Mouse (Mus musculus): ENCODE data around the gene Ago4.

The Ago4 gene

GRCm38 (mm10) chr4:126526828-126527227, 6.4 kb downstream of the Ago4 start:
- ATAC-seq (ENCODE audit: insufficient number of reproducible peaks, low FRiP score, low TSS enrichment), result no peak

GRCm38 (mm10) chr4:126526164-126526563, 7.1 kb downstream of the Ago4 start:
- ATAC-seq (ENCODE audit: insufficient number of reproducible peaks, low FRiP score, low TSS enrichment), result no peak

GRCm38 (mm10) chr4:126512308-126513066, 20.8 kb downstream of the Ago4 start:
- ATAC-seq (ENCODE audit: insufficient number of reproducible peaks, low FRiP score, low TSS enrichment), result no peak

- no peak for ATAC-seq (ENCODE audit: insufficient number of reproducible peaks, low FRiP score, low TSS enrichment)
These were observed 22.3 kb downstream of the Ago4 start for GRCm38 (mm10) chr4:126511013-126511412.

DNA sequence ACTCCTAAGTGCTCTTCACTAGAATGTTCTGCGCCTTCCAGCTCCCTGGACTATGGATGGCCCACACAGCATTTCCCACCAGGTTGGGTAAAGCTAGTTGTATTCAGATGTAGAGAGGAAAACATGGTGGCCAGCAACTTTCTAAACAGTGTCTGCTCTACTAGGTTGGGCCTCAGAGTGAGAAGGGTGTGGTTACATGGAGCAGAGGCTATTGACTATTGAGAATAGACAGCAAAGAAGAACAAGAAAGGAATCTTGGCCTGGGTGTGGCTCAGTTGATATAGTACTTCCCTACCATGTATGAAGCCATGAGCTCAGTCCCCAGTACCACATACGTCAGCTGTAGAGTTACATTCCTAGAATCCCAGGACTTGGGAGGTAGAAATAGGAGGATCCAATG, 24.2 kb downstream of the Ago4 start:
- ATAC-seq (ENCODE audit: insufficient number of reproducible peaks, low FRiP score, low TSS enrichment), result no peak

DNA sequence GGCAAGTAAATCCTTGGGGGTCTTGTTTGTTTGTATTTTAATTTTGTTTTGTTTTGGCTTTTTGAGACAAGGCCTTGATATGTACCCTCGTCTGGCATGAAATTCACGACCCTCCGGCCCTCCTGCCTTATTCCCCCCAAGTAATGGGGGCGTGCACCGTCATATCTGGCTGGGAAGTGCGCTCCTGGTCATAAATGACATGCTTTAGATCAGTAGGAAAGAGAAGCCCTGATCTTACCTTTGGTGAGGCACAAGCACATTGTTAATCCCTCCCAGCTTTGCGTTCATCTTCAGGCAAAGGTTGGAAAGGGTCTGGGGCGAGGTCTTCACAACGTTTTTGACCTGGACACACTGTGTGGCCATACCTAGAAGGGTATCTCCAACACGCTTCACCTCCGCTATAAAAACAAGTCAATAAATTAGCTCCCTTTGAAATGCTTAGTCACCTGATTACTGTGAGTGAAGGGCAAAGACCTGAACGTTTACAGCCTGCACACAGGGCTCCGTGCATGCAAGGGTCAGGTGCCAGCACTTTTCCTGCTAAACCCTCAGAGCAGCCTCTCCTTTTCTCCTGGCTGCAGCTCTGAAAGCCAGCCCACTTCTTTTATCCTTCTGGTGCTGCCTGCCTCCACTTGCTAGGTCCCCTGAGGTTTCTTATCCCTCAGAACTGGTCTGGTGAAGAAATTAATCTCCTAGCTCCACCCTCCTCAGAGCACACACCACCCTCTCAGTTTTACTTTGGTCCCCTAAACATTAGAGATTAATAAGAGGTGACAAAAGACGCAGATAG, 25.0 kb downstream of the Ago4 start:
- no peak for ATAC-seq (ENCODE audit: insufficient number of reproducible peaks, low FRiP score, low TSS enrichment)

- ATAC-seq (ENCODE audit: insufficient number of reproducible peaks, low FRiP score, low TSS enrichment), result no peak
These were observed 30.3 kb downstream of the Ago4 start for GRCm38 (mm10) chr4:126502977-126503309.

- ATAC-seq (ENCODE audit: insufficient number of reproducible peaks, low FRiP score, low TSS enrichment), result no peak
These were observed 30.9 kb downstream of the Ago4 start for GRCm38 (mm10) chr4:126502141-126502976.

DNA sequence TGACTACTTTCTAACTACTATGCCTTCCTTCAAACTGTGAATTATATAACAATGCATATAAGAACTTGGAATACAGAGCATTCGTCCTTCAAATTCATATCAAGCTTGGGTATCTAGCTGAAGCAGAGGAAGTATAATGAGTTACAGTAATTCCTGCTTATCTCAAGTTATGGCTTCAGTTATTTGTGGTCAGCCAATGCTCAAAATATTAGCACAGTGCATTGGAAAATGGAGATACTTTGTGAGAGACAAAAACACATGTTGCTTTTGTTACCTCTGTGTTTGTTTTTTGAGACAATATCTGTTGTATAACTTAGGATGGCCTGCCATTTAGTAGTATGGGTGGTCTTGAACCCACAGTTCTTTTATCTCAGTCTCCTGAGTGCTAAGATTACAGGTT, 34.7 kb downstream of the Ago4 start:
- no peak for ATAC-seq (ENCODE audit: insufficient number of reproducible peaks, low FRiP score, low TSS enrichment)

- ATAC-seq (ENCODE audit: insufficient number of reproducible peaks, low FRiP score, low TSS enrichment), result no peak
These were observed 36.3 kb downstream of the Ago4 start for GRCm38 (mm10) chr4:126496963-126497362.

- ATAC-seq (ENCODE audit: insufficient number of reproducible peaks, low FRiP score, low TSS enrichment), result no peak
These were observed 37.1 kb downstream of the Ago4 start for GRCm38 (mm10) chr4:126495942-126496790.

GRCm38 (mm10) chr4:126495453-126495852, 37.8 kb downstream of the Ago4 start:
- no peak for ATAC-seq (ENCODE audit: insufficient number of reproducible peaks, low FRiP score, low TSS enrichment)

DNA sequence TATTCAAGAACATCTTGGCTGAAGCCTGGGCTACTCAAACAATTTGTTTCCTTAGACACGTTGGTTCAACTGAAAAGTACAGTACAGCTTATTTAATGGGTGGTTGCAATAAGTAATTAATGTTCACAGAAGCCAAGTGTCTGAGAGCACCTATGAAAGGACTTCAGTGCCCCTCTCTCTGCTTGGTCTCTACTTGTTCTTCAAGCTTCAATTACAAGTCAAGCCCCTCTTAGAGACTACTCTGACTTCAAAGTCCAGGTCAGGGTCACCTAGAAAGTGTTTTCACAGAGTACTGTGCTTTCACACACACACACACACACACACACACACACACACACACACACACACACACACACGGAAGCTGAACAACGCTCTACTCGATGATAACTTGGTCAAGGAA, 39.9 kb downstream of the Ago4 start:
- no peak for ATAC-seq (ENCODE audit: insufficient number of reproducible peaks, low FRiP score, low TSS enrichment)

DNA sequence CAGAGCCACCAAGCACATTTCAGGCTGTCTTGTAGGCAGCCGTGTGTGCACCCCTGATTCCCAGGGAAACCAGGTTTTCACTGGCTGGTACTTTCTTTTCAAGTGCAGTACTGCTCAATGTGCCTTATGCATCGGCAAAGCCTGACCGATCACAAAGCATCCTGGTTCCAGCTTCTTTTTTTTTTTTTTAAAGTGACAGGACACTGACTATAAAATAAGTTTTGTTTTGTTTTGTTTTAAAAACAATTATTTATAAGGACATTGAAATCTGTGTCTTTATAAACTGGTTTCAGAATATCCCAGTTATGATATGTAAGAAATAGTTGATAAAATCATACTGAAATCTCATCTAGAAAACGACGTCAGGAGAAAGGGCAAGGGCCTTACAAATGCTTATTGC, 41.3 kb downstream of the Ago4 start:
- no peak for ATAC-seq (ENCODE audit: insufficient number of reproducible peaks, low FRiP score, low TSS enrichment)

DNA sequence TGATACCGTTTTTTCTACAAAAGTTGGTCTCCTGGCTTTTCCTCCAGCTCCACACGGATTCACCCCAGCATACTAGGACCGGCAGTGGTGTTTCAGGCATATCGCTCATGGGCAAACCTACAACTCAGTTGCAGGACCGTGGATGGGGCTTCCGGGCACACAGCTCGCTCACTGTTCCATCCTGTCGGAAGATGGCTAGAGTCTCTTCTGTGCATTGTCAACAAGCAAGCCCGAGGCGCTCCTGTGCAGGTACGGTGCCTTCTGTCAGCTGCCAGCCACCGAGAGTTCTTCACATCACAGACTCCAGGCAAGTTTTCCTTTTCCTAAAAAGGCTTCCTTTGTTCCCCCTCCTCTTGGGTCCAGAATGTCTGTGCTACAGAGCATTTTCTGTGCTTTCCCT, 42.5 kb downstream of the Ago4 start:
- ATAC-seq (ENCODE audit: insufficient number of reproducible peaks, low FRiP score, low TSS enrichment), result no peak

GRCm38 (mm10) chr4:126489811-126490210, 43.5 kb downstream of the Ago4 start:
- ATAC-seq (ENCODE audit: insufficient number of reproducible peaks, low FRiP score, low TSS enrichment), result no peak

- ATAC-seq (ENCODE audit: insufficient number of reproducible peaks, low FRiP score, low TSS enrichment), result no peak
These were observed 47.1 kb downstream of the Ago4 start for GRCm38 (mm10) chr4:126486217-126486616.

DNA sequence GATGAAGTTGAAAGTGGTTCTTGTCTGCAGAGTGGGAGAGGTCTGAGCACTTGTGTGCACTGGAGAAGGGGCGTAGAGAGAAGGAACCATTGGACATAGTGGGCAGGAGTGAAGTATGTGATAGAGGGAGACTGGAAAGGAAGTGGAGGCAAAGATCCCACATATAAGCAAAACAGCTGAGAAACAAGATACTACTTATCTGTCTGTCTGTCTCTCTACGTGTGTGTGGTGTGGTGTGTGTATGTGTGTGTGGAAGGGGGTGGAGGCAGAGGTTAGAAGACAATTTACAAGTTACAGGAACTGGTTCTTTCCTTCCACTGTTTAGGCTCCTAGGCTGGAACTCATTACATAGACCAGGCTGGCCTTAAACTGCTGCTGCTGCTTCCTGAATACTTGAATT, 48.2 kb downstream of the Ago4 start:
- no peak for ATAC-seq (ENCODE audit: insufficient number of reproducible peaks, low FRiP score, low TSS enrichment)

DNA sequence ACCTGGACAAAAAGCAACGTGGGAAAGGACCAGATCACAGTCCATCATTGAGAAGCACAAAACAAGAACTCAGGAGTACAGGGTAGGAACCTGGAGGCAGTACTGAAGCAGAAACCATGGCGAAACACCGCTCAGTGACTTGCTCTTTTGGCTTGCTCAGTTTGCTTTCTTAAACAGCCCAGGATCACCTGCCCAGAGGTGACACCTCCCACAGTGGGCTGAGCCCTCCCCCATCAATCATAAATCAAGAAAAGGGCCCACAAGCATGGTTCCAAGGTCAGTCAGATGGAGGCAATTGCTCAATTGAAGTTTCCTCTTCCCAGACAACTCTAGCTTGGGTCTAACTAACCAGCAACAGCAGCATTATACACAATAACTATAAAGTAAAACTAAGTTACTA, 49.4 kb downstream of the Ago4 start:
- ATAC-seq (ENCODE audit: insufficient number of reproducible peaks, low FRiP score, low TSS enrichment), result no peak

DNA sequence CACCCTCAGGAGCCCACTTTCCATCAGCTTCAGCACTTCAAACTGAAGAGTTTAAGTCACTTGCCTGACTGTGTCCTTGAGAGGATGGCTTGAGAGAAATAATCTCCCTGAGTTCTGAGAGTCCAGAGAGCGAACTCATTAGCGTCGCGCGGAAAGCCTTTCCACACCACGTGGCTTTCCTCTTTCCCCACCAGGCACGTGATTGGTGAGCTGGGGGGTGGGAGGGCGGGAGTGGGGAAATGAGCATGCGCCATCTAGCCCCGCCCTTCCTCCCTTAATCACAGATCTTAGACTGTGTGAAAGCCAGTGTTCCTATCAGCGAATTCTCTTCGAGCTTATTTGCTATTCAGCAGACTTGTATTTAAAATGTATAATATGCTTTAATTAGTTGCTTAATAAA, 50.3 kb downstream of the Ago4 start:
- no peak for ATAC-seq (ENCODE audit: insufficient number of reproducible peaks, low FRiP score, low TSS enrichment)

Measured in cerebellum, adult (tissue).